Mouse (Mus musculus): ENCODE measurements at regions not wholly inside any gene's neighbourhood (a gene's known extent, or its start where the extent isn't known, plus 50 kb on each side); places are given as distances from the start of the nearest gene placed in this dataset.

GRCm38 (mm10) chr9:67154062-67154461 lies 104.9 kb upstream of the Tpm1 start:
- no peak for TF ChIP-seq CTCF (IDR thresholded peaks at IDR 0.05)
- no peak for TF ChIP-seq EP300 (IDR thresholded peaks at IDR 0.05)
